Mouse (Mus musculus): ENCODE data around the gene Taar7b. TPM values are rescaled to one million over a fixed set of nuclear protein-coding genes. Genes with fewer than 3 reads are reported as not detected.

The Taar7b gene
- polyA plus RNA-seq, 1 experiment from 2014 or later, result not detected

Other genes with a start within 250 kb of the Taar7b start
- 98.2 and 103 TPM in 2 replicates for gene Rps12, start 212.7 kb upstream of the Taar7b start, polyA plus RNA-seq (2015; fragmentation: Nextera tagmentation; extraction: Ambion mirVana)
- gene Slc18b1, start 203.0 kb upstream of the Taar7b start, polyA plus RNA-seq (2015; fragmentation: Nextera tagmentation; extraction: Ambion mirVana), result 7.4 and 8.4 TPM in 2 replicates
- 0.08 TPM in 1 of 2 replicates, not detected in the other for gene Vnn3, start 148.5 kb upstream of the Taar7b start, polyA plus RNA-seq (2015; fragmentation: Nextera tagmentation; extraction: Ambion mirVana)
- 4.8 and 5.2 TPM in 2 replicates for gene Vnn1, start 105.3 kb upstream of the Taar7b start, polyA plus RNA-seq (2015; fragmentation: Nextera tagmentation; extraction: Ambion mirVana)
- gene Taar1, start 79.6 kb upstream of the Taar7b start, polyA plus RNA-seq (2015; fragmentation: Nextera tagmentation; extraction: Ambion mirVana), result not detected in 2 replicates
- not detected in 2 replicates for gene Taar2, start 61.4 kb upstream of the Taar7b start, polyA plus RNA-seq (2015; fragmentation: Nextera tagmentation; extraction: Ambion mirVana)
- gene Taar3, start 50.4 kb upstream of the Taar7b start, polyA plus RNA-seq (2015; fragmentation: Nextera tagmentation; extraction: Ambion mirVana), result not detected in 2 replicates
- gene Taar4, start 39.4 kb upstream of the Taar7b start, polyA plus RNA-seq (2015; fragmentation: Nextera tagmentation; extraction: Ambion mirVana), result not detected in 2 replicates
- gene Taar5, start 29.2 kb upstream of the Taar7b start, polyA plus RNA-seq (2015; fragmentation: Nextera tagmentation; extraction: Ambion mirVana), result not detected in 2 replicates
- gene Taar6, start 14.3 kb upstream of the Taar7b start, polyA plus RNA-seq (2015; fragmentation: Nextera tagmentation; extraction: Ambion mirVana), result not detected in 2 replicates
- gene Taar7a, start 6.5 kb upstream of the Taar7b start, polyA plus RNA-seq (2015; fragmentation: Nextera tagmentation; extraction: Ambion mirVana), result not detected in 2 replicates
- not detected in 2 replicates for gene Taar7d, start 27.3 kb downstream of the Taar7b start, polyA plus RNA-seq (2015; fragmentation: Nextera tagmentation; extraction: Ambion mirVana)
- not detected in 2 replicates for gene Taar7e, start 37.7 kb downstream of the Taar7b start, polyA plus RNA-seq (2015; fragmentation: Nextera tagmentation; extraction: Ambion mirVana)
- gene Taar7f, start 49.6 kb downstream of the Taar7b start, polyA plus RNA-seq (2015; fragmentation: Nextera tagmentation; extraction: Ambion mirVana), result not detected in 2 replicates
- gene Taar8a, start 76.6 kb downstream of the Taar7b start, polyA plus RNA-seq (2015; fragmentation: Nextera tagmentation; extraction: Ambion mirVana), result not detected in 2 replicates
- not detected in 2 replicates for gene Taar8b, start 92.4 kb downstream of the Taar7b start, polyA plus RNA-seq (2015; fragmentation: Nextera tagmentation; extraction: Ambion mirVana)
- not detected in 2 replicates for gene Taar8c, start 102.0 kb downstream of the Taar7b start, polyA plus RNA-seq (2015; fragmentation: Nextera tagmentation; extraction: Ambion mirVana)
- gene Taar9, start 109.6 kb downstream of the Taar7b start, polyA plus RNA-seq (2015; fragmentation: Nextera tagmentation; extraction: Ambion mirVana), result not detected in 2 replicates
- 74.9 and 82.6 TPM in 2 replicates for gene Stx7, start 149.4 kb downstream of the Taar7b start, polyA plus RNA-seq (2015; fragmentation: Nextera tagmentation; extraction: Ambion mirVana)
- gene Moxd1, start 223.6 kb downstream of the Taar7b start, polyA plus RNA-seq (2015; fragmentation: Nextera tagmentation; extraction: Ambion mirVana), result 5.2 and 5.4 TPM in 2 replicates